Mouse (Mus musculus) heart, postnatal 0 days (tissue): ENCODE measurements around the gene Shank3. TPM values are rescaled to one million over a fixed set of nuclear protein-coding genes. Genes with fewer than 3 reads are reported as not detected.
A peak's percentile ranks its signal among the peaks of the same experiment; 100 is the strongest.

ENCODE experiments used
- ATAC-seq: fragments of 200-750 bp; cut with Nextera tagmentation; 2 replicates; pipeline ENCODE4 v1.8.0; 2017; ENCODE audit warnings: low read depth, moderate number of reproducible peaks, moderate library complexity; ENCODE audit not compliant: insufficient read depth
- DNase-seq: peaks from one replicate; pipeline ENCODE4 v3.0.0-alpha.2; 2016; ENCODE audit warnings: low spot score
- H3K27ac ChIP-seq: fragments of 300-500 bp; sonication (generic); 2 replicates; pipeline ENCODE4 v1.5.1; 2014; ENCODE audit warnings: low read depth, mild to moderate bottlenecking
- H3K27me3 ChIP-seq: fragments of 300-500 bp; sonication (generic); 2 replicates; pipeline ENCODE4 v1.6.1; 2014; ENCODE audit warnings: low read length, mixed read lengths; ENCODE audit not compliant: control insufficient read depth, insufficient read depth
- H3K36me3 ChIP-seq: fragments of 300-500 bp; sonication (generic); replicated peaks from 2 replicates; pipeline ENCODE4 v1.6.1; 2014; ENCODE audit warnings: low read length, mixed read lengths; ENCODE audit not compliant: control insufficient read depth, insufficient read depth
- H3K4me1 ChIP-seq: fragments of 300-500 bp; sonication (generic); 2 replicates; pipeline ENCODE4 v1.6.1; 2014; ENCODE audit warnings: antibody characterized with exemption; ENCODE audit not compliant: control insufficient read depth, insufficient read depth
- H3K4me2 ChIP-seq: fragments of 300-500 bp; sonication (generic); 2 replicates; pipeline ENCODE4 v1.6.1; 2014; ENCODE audit warnings: low read depth, mild to moderate bottlenecking, low read length, moderate library complexity
- H3K4me3 ChIP-seq: fragments of 300-500 bp; sonication (generic); 2 replicates; pipeline ENCODE4 v1.5.1; 2014; ENCODE audit warnings: low read depth, low read length
- H3K9ac ChIP-seq: fragments of 300-500 bp; sonication (generic); replicated peaks from 2 replicates; pipeline ENCODE4 v1.6.1; 2014; ENCODE audit warnings: low read depth, low read length, mixed read lengths
- H3K9me3 ChIP-seq: fragments of 300-500 bp; sonication (generic); replicated peaks from 2 replicates; pipeline ENCODE4 v1.6.1; 2016; ENCODE audit warnings: low read length; ENCODE audit not compliant: control insufficient read depth
- CTCF ChIP-seq: IDR thresholded peaks from 2 replicates; pipeline ENCODE4 v1.5.1; 2016; ENCODE audit warnings: antibody characterized with exemption, control low read depth, low read depth
- EP300 ChIP-seq: IDR thresholded peaks from 2 replicates; pipeline ENCODE4 v1.6.1; 2016; ENCODE audit warnings: antibody characterized with exemption, low read depth
- WGBS: fragments of 180-500 bp; shearing (Covaris S2); extraction: QIAGEN DNeasy Blood & Tissue Kit; methylation state at CpG from one replicate; pipeline ENCODE4 v1.1.7; 2014; 5-methylcytosine and 5-hydroxymethylcytosine counted together
- polyA plus RNA-seq: library from polyadenylated mRNA; unstranded; fragments of >200 nt; fragmentation: Nextera tagmentation; extraction: Ambion mirVana; gene quantifications from 2 replicates; pipeline ENCODE4 v1.2.1, GENCODE M21; 2015
- total RNA-seq: library from RNA; depleted of rRNA; stranded (reverse); fragments of >200 nt; gene quantifications from 2 replicates; pipeline ENCODE4 v1.2.3, GENCODE M21; 2014; ENCODE audit warnings: low replicate concordance

The Shank3 gene
- total and polyA plus RNA-seq, 2 experiments from 2014 or later: 1.1 to 26.5 TPM

DNA sequence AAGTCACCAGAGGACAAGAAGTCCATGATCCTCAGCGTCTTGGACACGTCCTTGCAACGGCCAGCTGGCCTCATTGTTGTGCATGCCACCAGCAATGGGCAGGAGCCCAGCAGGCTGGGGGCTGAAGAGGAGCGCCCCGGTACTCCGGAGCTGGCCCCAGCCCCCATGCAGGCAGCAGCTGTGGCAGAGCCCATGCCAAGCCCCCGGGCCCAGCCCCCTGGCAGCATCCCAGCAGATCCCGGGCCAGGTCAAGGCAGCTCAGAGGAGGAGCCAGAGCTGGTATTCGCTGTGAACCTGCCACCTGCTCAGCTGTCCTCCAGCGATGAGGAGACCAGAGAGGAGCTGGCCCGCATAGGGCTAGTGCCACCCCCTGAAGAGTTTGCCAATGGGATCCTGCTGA, 49.4 kb downstream of the Shank3 start:
- Histone ChIP-seq H3K27ac (no peak overlapping the region), H3K4me2 (peak overlapping the region; percentile 65), H3K27me3 (peaks cover 36% of the 10 kb centered on the region), H3K4me1 (peaks cover 3% of the 10 kb centered on the region; the same call in 1 of the 2 replicates), H3K4me3 (peak overlapping the region; percentile 48; the same call in 1 of the 2 replicates), H3K9me3 (no peaks in the 10 kb centered on the region), H3K9ac (no peak overlapping the region), H3K36me3 (peaks cover 14% of the 10 kb centered on the region; the same call in 1 of the 2 replicates)
- ATAC-seq: no peak
- no peak for DNase-seq
- WGBS: 43% methylated on average over 11 of the region's 11 CpGs
- TF ChIP-seq EP300: no peak
- TF ChIP-seq CTCF: no peak

DNA sequence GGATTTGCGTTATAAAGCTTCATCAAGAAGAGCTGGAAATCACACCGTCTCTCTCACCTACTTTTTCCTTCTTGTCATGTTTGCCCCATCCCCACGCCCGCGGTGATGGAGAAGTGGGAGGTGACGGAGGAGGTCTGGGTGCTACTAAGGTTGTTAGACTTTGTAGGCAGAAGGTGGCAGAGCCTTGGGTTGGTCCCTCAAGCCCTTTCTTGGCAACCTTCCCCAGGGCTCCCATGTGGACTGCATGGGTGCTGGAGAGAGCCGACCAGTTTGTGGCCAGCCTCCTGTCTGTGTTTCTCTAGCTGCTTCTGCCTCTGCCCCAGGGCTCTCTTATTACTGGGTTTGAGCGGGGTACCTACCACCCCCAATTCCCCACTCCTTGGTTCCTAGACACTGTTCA, 51.1 kb downstream of the Shank3 start:
- ATAC-seq (no peak), DNase-seq (no peak)
- H3K36me3 ChIP-seq: peaks cover 12% of the 10 kb centered on the region; the same call in 1 of the 2 replicates
- H3K27ac ChIP-seq: no peak overlapping the region
- WGBS: 78% methylated on average over 8 of the region's 8 CpGs
- peaks cover 36% of the 10 kb centered on the region for H3K27me3 ChIP-seq
- H3K4me1 ChIP-seq: peaks cover 6% of the 10 kb centered on the region; the same call in 1 of the 2 replicates
- no peaks in the 10 kb centered on the region for H3K9me3 ChIP-seq
- no peak overlapping the region for H3K4me2 ChIP-seq
- H3K4me3 ChIP-seq: no peak overlapping the region
- TF ChIP-seq CTCF: no peak
- no peak for TF ChIP-seq EP300
- no peak overlapping the region for H3K9ac ChIP-seq

DNA sequence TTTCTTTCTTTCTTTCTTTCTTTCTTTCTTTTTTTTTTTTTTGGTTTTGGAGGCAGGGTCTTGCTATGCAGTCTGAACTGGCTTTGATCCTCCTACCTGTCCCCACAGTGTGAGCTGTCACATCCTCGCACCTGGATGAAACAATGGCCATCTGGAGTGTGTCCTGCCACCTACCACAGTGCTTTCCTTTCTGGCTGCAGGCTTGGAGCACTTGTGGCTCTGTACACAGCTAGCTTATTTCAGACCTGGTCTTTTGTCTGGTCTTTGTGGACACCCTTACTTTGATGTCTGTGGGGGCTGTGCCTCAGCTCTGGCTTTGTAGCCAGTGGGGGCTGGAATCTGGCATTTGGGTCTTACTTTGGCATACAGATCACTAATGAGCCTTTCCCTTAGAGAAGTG, 52.3 kb downstream of the Shank3 start:
- Histone ChIP-seq H3K9ac (no peak overlapping the region), H3K27me3 (peaks cover 37% of the 10 kb centered on the region), H3K36me3 (0 out of 2 replicates have a peak, but pooled peaks cover 5% of the 10 kb centered on the region), H3K4me2 (no peak overlapping the region), H3K4me3 (no peak overlapping the region), H3K4me1 (peaks cover 6% of the 10 kb centered on the region), H3K27ac (no peak overlapping the region), H3K9me3 (no peaks in the 10 kb centered on the region)
- WGBS: 62% methylated on average over 1 of the region's 1 CpGs
- TF ChIP-seq CTCF (no peak), EP300 (no peak)
- ATAC-seq: no peak
- no peak for DNase-seq

DNA sequence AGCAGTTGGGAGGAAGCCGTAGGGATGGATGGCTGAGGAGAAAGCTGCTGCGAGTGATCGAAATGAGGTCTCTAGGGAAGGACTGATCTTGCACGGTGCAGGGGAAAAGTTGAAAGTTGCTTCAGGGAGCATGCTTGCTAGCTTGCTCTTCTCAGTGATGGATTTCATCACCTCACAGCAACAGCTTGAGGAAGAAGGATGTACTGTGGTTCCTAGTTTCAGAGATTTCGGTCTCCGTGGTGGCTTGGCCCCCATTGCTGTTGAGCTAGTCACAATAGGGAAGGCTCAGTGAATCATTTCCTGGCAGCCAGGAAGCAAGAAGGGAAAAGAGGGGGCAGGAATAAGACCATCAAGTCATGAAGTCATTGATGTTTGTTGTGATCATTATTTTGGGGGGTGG, 56.2 kb downstream of the Shank3 start:
- 60% methylated on average over 6 of the region's 6 CpGs for WGBS
- ATAC-seq (no peak), DNase-seq (no peak)
- no peaks in the 10 kb centered on the region for H3K9me3 ChIP-seq
- TF ChIP-seq EP300 (no peak), CTCF (no peak)
- peaks cover 3% of the 10 kb centered on the region for H3K4me1 ChIP-seq
- H3K9ac ChIP-seq: no peak overlapping the region
- H3K4me3 ChIP-seq: no peak overlapping the region
- no peak overlapping the region for H3K27ac ChIP-seq
- no peak overlapping the region for H3K4me2 ChIP-seq
- H3K36me3 ChIP-seq: 0 out of 2 replicates have a peak, but pooled peaks cover 5% of the 10 kb centered on the region
- H3K27me3 ChIP-seq: peaks cover 37% of the 10 kb centered on the region

DNA sequence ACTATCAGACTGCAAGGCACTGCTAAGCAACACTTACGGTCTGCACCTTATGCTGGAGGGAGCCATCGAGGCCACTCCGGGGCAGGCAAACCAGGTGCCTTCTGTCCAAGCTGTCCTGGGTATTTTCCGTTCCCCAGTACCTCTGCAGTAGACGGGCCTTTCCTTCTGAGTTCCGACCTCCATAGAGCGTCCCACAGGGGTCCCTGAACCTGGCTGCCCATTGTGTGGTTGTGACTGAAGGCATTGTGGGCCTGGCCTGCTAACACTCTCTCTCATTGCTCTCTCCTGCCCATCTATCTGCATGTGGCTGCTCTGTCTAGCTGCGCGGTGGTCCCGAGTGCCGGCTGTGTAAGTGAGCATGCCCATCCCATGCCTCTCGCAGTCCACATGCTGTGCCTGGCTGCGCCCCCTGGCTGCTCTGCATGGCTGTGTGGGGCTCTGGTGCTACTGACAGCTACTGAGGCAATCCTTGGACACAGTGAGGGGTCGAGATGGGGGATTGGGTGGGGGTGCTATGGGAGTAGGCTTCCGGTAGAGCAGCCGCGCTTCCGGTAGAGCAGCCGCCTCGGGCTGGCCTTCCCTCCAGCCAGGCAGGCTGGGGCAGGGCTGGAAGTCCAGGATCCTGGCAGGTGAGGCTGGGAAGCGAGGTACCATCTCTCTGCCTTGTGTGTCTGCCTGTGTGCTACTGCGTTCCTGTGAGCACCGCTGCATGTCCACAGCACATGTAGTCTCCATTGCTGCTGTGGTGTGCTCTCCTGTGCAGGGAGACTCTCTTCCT, 57.2 kb downstream of the Shank3 start:
- peaks cover 37% of the 10 kb centered on the region for H3K27me3 ChIP-seq
- no peak overlapping the region for H3K4me3 ChIP-seq
- H3K9ac ChIP-seq: no peak overlapping the region
- ATAC-seq: peak; percentile 25; the same call in 1 of the 2 replicates
- H3K4me1 ChIP-seq: peaks cover 3% of the 10 kb centered on the region
- no peaks in the 10 kb centered on the region for H3K9me3 ChIP-seq
- H3K4me2 ChIP-seq: peak overlapping the region; percentile 32
- no peak for DNase-seq
- no peaks in the 10 kb centered on the region for H3K36me3 ChIP-seq
- TF ChIP-seq EP300 (no peak), CTCF (peak; percentile 38)
- H3K27ac ChIP-seq: no peak overlapping the region
- WGBS: 26% methylated on average over 23 of the region's 23 CpGs
